Mouse (Mus musculus) adrenal gland, postnatal 4 days (tissue): Measurements from ENCODE around the gene Rbm25. TPM values are rescaled to one million over a fixed set of nuclear protein-coding genes. Genes with fewer than 3 reads are reported as not detected.
A peak's percentile ranks its signal among the peaks of the same experiment; 100 is the strongest.
"Not testable (repeated sequence)": the region's sequence is repeated elsewhere in the genome, so short reads cannot be mapped to it uniquely, and the experiment has no call there.

Experiments
- DNase-seq, 2 experiments: peaks; one replicate each; pipeline ENCODE4 v3.0.0; 2021 to 2022; ENCODE audit warnings: low spot score in 2 of 2, mixed read lengths in 2 of 2
- long read RNA-seq, 2 experiments: library from polyadenylated mRNA; stranded (forward); transcript quantifications; one replicate each; pipeline ENCODE4 v2.0.0; 2021
- total RNA-seq, 2 experiments: library from RNA; stranded (reverse); gene quantifications; 2 replicates each; pipeline ENCODE4 v1.2.3; 2021

Rbm25 gene
- total RNA-seq: 100 to 1,000 TPM; 144 to 156 TPM
- long read RNA-seq, experiment 1, full-length matches to known transcripts: 5 of 18 reads
- long read RNA-seq, experiment 1, partial matches to known transcripts: 7 of 18 reads
- long read RNA-seq, experiment 1, other reads (novel, unspliced or antisense): 6 of 18 reads
- long read RNA-seq, experiment 2, full-length matches to known transcripts: 12 of 72 reads
- long read RNA-seq, experiment 2, partial matches to known transcripts: 52 of 72 reads
- long read RNA-seq, experiment 2, other reads (novel, unspliced or antisense): 8 of 72 reads

GRCm38 (mm10) chr12:83630936-83631335 is at the start of gene Rbm25:
Rbm25 (plus strand) TSS chr12:83631236.
- not testable (repeated sequence) for DNase-seq

- DNase-seq: no peak
Measured at GRCm38 (mm10) chr12:83582106-83582505, 48.9 kb upstream of the Rbm25 start.

- no peak for DNase-seq
Measured at GRCm38 (mm10) chr12:83582747-83583146, 48.3 kb upstream of the Rbm25 start.

GRCm38 (mm10) chr12:83586628-83587027 is 44.4 kb upstream of the Rbm25 start:
- no peak for DNase-seq

- no peak for DNase-seq
Measured at GRCm38 (mm10) chr12:83591754-83592501, 39.1 kb upstream of the Rbm25 start.

- no peak for DNase-seq
Measured at GRCm38 (mm10) chr12:83594454-83595040, 36.5 kb upstream of the Rbm25 start.

GRCm38 (mm10) chr12:83596191-83596954 is 34.7 kb upstream of the Rbm25 start:
- no peak for DNase-seq

- peak; percentile 73 to 84 for DNase-seq
Measured at GRCm38 (mm10) chr12:83597025-83597501, 34.0 kb upstream of the Rbm25 start, which contains the start of gene Zfyve1. Zfyve1 (minus strand) TSS chr12:83597222.

- no peak for DNase-seq
Measured at GRCm38 (mm10) chr12:83597881-83598280, 33.2 kb upstream of the Rbm25 start.

- DNase-seq: no peak
Measured at GRCm38 (mm10) chr12:83602285-83602684, 28.8 kb upstream of the Rbm25 start.

GRCm38 (mm10) chr12:83606411-83606810 is 24.6 kb upstream of the Rbm25 start:
- DNase-seq: not testable (repeated sequence)

GRCm38 (mm10) chr12:83617261-83617660 is 13.8 kb upstream of the Rbm25 start:
- DNase-seq: no peak

GRCm38 (mm10) chr12:83618981-83619380 is 12.1 kb upstream of the Rbm25 start:
- no peak for DNase-seq

- DNase-seq: not testable (repeated sequence)
Measured at GRCm38 (mm10) chr12:83620694-83621093, 10.3 kb upstream of the Rbm25 start.

- DNase-seq: no peak
Measured at GRCm38 (mm10) chr12:83622031-83622755, 8.8 kb upstream of the Rbm25 start.

- no peak for DNase-seq
Measured at GRCm38 (mm10) chr12:83624321-83624720, 6.7 kb upstream of the Rbm25 start.

- peak; percentile 78 to 92 for DNase-seq
Measured at GRCm38 (mm10) chr12:83631743-83632679, 975 bp downstream of the Rbm25 start.

GRCm38 (mm10) chr12:83632680-83633025 is 1.6 kb downstream of the Rbm25 start:
- peak in 1 of 2 experiments; percentile 38 for DNase-seq

- no peak for DNase-seq
Measured at GRCm38 (mm10) chr12:83633807-83634206, 2.8 kb downstream of the Rbm25 start.
